Mouse (Mus musculus) limb, embryonic 15.5 days (tissue): ENCODE measurements at regions not wholly inside any gene's neighbourhood (a gene's known extent, or its start where the extent isn't known, plus 50 kb on each side); places are given as distances from the start of the nearest gene placed in this dataset.

Experiments used
- ATAC-seq: fragments of 200-750 bp; cut with Nextera tagmentation; 2 replicates; pipeline ENCODE4 v1.8.0; 2017; ENCODE audit warnings: low read depth, moderate TSS enrichment; ENCODE audit not compliant: insufficient number of reproducible peaks, low FRiP score, low TSS enrichment
- H3K27ac ChIP-seq: fragments of 300-500 bp; sonication (generic); 2 replicates; pipeline ENCODE4 v1.5.1; 2015; ENCODE audit warnings: moderate library complexity, mild to moderate bottlenecking, inconsistent platforms
- H3K27me3 ChIP-seq: fragments of 300-500 bp; sonication (generic); 2 replicates; pipeline ENCODE4 v1.6.1; 2015; ENCODE audit warnings: inconsistent platforms
- H3K36me3 ChIP-seq: fragments of 300-500 bp; sonication (generic); 2 replicates; pipeline ENCODE4 v1.6.1; 2015; ENCODE audit warnings: inconsistent platforms
- H3K4me1 ChIP-seq: fragments of 300-500 bp; sonication (generic); 2 replicates; pipeline ENCODE4 v1.6.1; 2015; ENCODE audit warnings: inconsistent platforms
- H3K4me2 ChIP-seq: fragments of 300-500 bp; sonication (generic); 2 replicates; pipeline ENCODE4 v1.6.1; 2015; ENCODE audit warnings: mild to moderate bottlenecking, inconsistent platforms
- H3K4me3 ChIP-seq: fragments of 300-500 bp; sonication (generic); 2 replicates; pipeline ENCODE4 v1.5.1; 2015; ENCODE audit warnings: mild to moderate bottlenecking, inconsistent platforms
- H3K9ac ChIP-seq: fragments of 300-500 bp; sonication (generic); 2 replicates; pipeline ENCODE4 v1.6.1; 2015; ENCODE audit warnings: inconsistent platforms
- H3K9me3 ChIP-seq: fragments of 300-500 bp; sonication (generic); 2 replicates; pipeline ENCODE4 v1.6.1; 2016; ENCODE audit warnings: inconsistent platforms
- WGBS: fragments of 180-500 bp; shearing (Covaris S2); methylation state at CpG from one replicate; pipeline ENCODE4 v1.1.7; 2015; 5-methylcytosine and 5-hydroxymethylcytosine counted together

DNA sequence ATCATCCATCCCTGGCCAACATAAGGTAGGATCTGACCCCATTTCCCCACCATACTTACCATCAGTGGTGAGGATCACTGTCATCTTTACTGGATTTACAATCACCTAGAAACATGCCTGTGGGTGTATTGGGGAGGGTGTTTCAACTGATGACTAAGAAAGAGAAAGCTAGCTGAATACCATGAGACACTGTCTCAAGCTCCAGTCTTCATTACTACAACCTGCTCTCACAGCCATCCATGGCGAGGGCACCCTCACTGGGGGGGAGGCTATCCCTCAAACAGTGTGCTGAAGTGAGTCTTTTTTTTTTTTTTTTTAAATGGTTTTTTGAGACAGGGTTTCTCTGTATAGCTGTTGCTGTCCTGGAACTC, 154.9 kb downstream of the Qrsl1 start:
- Histone ChIP-seq H3K9me3 (no peaks in the 10 kb centered on the region), H3K4me3 (no peak overlapping the region), H3K27ac (no peak overlapping the region), H3K27me3 (no peaks in the 10 kb centered on the region), H3K36me3 (no peaks in the 10 kb centered on the region), H3K4me2 (no peak overlapping the region), H3K4me1 (peaks cover 6% of the 10 kb centered on the region), H3K9ac (no peak overlapping the region)
- no peak for ATAC-seq
- WGBS = 90% methylated on average over 1 of the region's 1 CpGs

DNA sequence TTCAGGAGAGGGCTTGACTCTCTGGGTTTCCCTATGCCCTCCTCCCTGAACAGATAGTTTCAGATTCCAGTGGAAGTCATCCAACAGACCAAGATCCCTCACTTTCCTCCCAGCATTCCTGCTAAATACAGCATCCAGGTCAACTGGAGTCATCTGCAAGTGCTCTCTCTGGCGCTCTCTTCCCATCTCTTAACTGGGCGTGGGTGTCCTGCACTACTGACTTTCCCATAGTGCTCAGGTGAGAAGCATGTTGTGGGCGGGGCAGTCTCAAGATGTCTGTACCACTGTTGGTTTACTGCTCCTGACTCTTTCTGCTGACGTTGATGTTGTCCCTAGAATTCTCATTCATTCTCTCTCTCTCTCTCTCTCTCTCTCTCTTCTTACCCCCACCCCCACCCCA, 154.0 kb downstream of the Qrsl1 start:
- Histone ChIP-seq H3K9ac (no peak overlapping the region), H3K4me3 (no peak overlapping the region), H3K27ac (no peak overlapping the region), H3K4me2 (no peak overlapping the region), H3K9me3 (no peaks in the 10 kb centered on the region), H3K27me3 (no peaks in the 10 kb centered on the region), H3K36me3 (no peaks in the 10 kb centered on the region), H3K4me1 (peaks cover 4% of the 10 kb centered on the region)
- ATAC-seq = no peak
- 89% methylated on average over 4 of the region's 4 CpGs for WGBS

DNA sequence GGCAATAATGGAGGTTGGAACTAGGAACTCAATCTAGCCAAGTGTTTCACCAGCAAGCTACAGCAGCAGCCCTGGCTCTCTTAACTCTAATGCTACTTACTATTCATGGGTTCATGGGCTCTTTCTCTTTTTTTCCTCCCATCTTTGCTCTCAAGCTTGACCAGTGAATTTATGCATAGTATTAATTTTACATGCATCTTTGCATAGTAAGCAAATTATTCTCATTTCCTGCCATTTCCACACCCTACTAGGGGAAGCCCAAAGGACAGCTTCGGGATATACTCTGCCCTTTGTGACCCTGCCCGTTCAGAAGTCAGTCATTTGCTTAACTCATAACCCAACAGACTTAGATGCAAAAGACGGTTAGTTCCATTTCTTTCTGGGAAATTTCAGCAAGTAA, 153.2 kb downstream of the Qrsl1 start:
- no peak overlapping the region for H3K27ac ChIP-seq
- WGBS = 80% methylated on average over 3 of the region's 3 CpGs
- H3K27me3 ChIP-seq = no peaks in the 10 kb centered on the region
- no peaks in the 10 kb centered on the region for H3K4me1 ChIP-seq
- no peak overlapping the region for H3K9ac ChIP-seq
- no peak overlapping the region for H3K4me2 ChIP-seq
- H3K4me3 ChIP-seq = no peak overlapping the region
- no peaks in the 10 kb centered on the region for H3K9me3 ChIP-seq
- H3K36me3 ChIP-seq = no peaks in the 10 kb centered on the region
- ATAC-seq = no peak

DNA sequence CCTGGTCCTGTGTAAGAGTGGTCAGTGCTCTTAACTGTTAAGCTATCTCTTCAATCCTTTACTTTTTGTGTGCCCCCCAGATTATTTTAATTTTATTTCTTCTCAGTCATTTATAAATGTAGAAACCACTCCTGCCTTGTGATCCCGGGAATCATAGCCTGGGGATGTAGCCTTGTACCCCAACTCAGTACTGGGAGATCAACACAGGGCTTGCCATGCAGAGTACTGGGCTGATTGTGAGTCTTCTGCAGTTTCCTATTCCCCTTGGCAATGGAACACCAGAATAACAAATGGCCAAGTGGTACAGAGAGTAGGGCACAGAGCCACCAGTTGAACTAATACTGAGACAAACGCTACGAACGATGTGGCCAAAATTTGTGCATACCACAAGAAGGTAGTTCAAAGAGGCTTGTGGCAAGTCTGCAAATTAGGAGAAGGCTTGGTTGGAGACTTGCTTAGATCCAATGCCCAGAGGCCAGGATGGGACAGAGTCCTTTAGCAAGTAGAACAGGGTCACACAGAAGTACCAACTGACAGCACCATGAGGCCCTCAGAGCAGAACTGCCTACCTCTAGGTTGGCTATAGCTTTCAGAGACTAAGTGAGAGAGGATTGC, 151.9 kb downstream of the Qrsl1 start:
- Histone ChIP-seq H3K4me1 (no peaks in the 10 kb centered on the region), H3K4me2 (no peak overlapping the region), H3K4me3 (no peak overlapping the region), H3K9ac (no peak overlapping the region), H3K27ac (no peak overlapping the region), H3K9me3 (no peaks in the 10 kb centered on the region), H3K36me3 (no peaks in the 10 kb centered on the region), H3K27me3 (no peaks in the 10 kb centered on the region)
- 89% methylated on average over 4 of the region's 4 CpGs for WGBS
- no peak for ATAC-seq

DNA sequence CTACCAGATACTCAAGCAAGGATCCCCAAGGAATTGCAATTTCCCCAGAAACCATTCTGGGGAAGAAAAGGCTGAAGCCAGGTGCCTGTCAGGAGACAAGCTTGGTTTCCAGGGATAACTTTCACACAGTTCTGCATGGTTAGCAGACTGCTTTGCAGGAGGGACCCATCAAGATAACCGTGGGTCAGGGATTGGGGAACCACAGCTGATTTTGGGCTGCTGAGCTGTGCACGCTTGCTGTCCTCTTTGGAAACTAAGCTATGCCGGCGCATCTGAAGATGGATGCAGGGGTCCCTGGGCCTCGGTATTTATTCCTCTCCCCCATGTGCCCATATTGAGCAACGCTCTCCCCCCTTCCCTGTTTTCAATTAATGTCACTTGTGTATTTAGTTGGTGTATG, 151.1 kb downstream of the Qrsl1 start:
- no peak overlapping the region for H3K4me3 ChIP-seq
- H3K36me3 ChIP-seq = no peaks in the 10 kb centered on the region
- H3K4me2 ChIP-seq = no peak overlapping the region
- no peaks in the 10 kb centered on the region for H3K9me3 ChIP-seq
- no peak overlapping the region for H3K9ac ChIP-seq
- no peaks in the 10 kb centered on the region for H3K27me3 ChIP-seq
- WGBS = 64% methylated on average over 6 of the region's 6 CpGs
- H3K27ac ChIP-seq = no peak overlapping the region
- H3K4me1 ChIP-seq = no peaks in the 10 kb centered on the region
- ATAC-seq = no peak

DNA sequence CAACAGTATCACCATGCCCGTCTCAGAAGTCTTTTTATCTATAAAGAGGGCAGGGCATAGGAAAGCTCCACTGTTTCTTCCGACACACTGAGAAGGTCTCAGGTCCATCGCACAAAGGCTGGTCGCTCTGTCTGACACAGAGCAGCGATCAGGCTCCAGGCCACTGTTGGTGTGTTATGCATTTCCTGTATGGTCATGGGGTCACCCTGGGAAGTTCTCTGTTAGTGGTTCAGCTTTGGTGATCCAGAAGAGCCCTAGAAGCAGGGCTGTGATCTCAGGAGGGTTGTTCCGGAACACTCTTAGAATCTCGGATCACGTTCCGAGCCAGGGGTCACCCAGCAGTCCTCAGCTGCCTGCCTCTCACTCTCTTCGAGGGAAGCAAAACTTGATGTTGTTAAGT, 150.7 kb downstream of the Qrsl1 start:
- Histone ChIP-seq H3K27ac (no peak overlapping the region), H3K9ac (no peak overlapping the region), H3K27me3 (no peaks in the 10 kb centered on the region), H3K9me3 (no peaks in the 10 kb centered on the region), H3K4me3 (no peak overlapping the region), H3K4me1 (no peaks in the 10 kb centered on the region), H3K4me2 (no peak overlapping the region), H3K36me3 (no peaks in the 10 kb centered on the region)
- WGBS = 71% methylated on average over 10 of the region's 10 CpGs
- no peak for ATAC-seq

DNA sequence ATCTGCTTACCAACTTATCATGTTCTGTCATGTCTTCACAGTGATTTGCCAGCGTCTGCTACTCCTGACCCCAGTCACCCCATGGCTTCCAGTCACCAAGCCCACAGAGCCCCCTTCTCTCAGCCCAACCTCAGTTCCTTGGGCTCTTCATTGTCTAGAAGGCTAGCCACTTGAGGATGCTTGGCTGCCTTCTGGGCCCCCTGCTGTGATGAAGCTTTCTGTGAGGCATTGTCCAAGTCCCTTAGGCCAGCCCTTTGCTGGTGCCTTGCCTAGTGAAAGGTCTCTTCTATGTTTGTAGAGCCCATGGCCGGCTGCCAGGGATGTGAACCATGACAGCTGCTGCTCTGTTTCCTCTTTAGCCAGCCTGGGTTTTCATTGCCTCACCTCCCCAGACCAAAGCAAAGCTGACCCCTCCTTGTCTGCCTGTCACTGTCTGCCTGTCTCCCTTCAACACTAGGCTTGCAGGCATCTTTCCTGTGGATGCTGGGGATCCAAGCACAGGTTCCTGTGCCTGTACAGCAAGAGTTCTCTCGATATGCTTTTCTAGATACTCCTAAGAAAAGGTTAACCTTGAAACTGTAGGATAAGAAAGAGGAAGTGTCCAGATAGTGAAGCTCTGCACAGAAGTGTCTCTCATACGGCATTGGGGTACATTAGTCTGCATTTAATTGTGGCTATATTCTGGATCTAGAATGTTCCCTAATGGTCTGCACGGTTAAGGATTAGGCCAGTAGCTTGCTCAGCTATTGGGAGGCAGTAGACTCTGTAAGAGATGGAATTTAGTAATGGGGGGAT, 149.5 kb downstream of the Qrsl1 start:
- Histone ChIP-seq H3K27me3 (no peaks in the 10 kb centered on the region), H3K4me1 (no peaks in the 10 kb centered on the region), H3K9me3 (no peaks in the 10 kb centered on the region), H3K9ac (no peak overlapping the region), H3K4me3 (no peak overlapping the region), H3K27ac (no peak overlapping the region), H3K36me3 (no peaks in the 10 kb centered on the region), H3K4me2 (no peak overlapping the region)
- ATAC-seq = no peak
- WGBS = 79% methylated on average over 5 of the region's 5 CpGs

DNA sequence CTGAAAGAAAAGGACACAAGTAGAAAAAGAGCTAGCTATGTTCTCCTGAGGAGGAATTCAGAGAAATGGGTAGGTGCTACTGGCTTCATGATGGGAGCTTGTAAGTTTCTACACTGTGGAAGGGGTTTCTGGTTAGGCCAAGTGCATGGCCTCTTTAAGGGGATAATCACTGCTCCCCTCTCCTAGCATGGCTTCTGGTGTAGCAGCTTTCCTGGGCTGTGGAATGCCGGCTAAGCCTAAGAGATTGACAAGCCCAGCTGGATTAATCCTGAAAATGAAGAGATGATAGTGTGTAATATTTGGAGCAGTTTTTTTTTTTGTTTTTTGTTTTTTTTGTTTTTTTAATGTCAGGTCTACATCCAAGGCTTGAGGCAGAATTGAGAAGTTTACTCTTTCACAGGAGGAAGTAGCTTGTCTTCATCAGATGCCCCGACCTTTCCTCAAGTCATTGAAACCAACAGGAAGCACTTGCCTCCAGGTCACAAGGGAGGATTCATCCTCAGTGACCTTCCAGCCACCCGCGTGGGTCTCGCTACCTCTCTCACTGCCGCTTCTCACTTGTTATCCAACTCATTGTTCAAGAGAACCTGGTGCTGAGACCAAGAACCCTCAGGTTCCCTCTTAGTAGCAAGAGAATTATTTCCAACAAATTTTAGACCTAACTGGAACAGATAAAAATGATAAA, 144.5 kb downstream of the Qrsl1 start:
- no peak for ATAC-seq
- no peaks in the 10 kb centered on the region for H3K27me3 ChIP-seq
- 0 out of 2 replicates have a peak, but pooled peaks cover 3% of the 10 kb centered on the region for H3K4me1 ChIP-seq
- no peaks in the 10 kb centered on the region for H3K36me3 ChIP-seq
- H3K27ac ChIP-seq = no peak overlapping the region
- no peak overlapping the region for H3K9ac ChIP-seq
- no peak overlapping the region for H3K4me3 ChIP-seq
- H3K9me3 ChIP-seq = no peaks in the 10 kb centered on the region
- 70% methylated on average over 6 of the region's 6 CpGs for WGBS
- no peak overlapping the region for H3K4me2 ChIP-seq

DNA sequence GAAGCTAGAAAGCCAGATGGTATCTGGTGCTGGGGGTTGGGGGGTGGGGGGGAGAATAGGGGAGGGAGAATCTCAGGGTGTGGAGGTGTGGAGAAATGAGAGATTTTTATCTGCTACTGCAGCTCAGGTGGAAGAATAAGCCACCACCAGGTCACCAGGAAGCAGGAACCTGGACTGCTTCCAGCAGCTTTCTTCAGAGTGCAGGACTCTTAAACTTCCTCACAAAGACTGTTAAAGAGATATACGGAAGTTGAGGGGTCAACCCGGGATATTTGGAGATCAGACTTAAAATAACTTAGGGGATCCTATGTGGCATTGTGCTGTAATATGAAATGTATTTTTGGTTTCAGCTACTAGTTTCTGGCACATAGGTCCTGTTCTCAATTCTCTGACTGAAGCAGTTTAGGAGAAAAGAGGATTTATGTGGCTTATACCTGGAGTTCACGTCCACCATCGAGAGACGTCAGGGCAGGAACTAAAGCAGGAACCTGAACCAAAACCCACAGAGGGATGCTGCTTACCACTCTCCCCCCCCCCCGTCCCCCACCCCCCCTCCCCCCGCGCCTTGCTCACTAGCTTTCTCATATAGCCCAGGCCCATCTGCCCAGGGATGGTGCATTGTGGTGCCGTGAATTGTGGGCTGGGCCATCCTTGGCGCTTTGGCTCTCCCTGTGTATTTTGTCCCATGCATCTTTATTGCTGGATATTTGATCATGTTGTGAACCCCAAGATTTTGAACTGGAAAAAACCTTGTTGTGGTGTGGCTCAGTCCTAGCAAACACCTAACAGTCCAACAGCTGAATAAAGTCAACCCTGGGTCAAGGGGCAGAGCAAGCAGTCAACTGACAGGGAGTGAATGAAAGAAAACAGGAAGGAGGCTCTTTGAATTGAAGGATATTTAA, 143.2 kb downstream of the Qrsl1 start:
- no peaks in the 10 kb centered on the region for H3K27me3 ChIP-seq
- ATAC-seq = no peak
- no peaks in the 10 kb centered on the region for H3K9me3 ChIP-seq
- no peak overlapping the region for H3K4me3 ChIP-seq
- no peak overlapping the region for H3K27ac ChIP-seq
- no peaks in the 10 kb centered on the region for H3K36me3 ChIP-seq
- WGBS = 75% methylated on average over 8 of the region's 10 CpGs
- H3K4me1 ChIP-seq = 0 out of 2 replicates have a peak, but pooled peaks cover 3% of the 10 kb centered on the region
- no peak overlapping the region for H3K4me2 ChIP-seq
- no peak overlapping the region for H3K9ac ChIP-seq

DNA sequence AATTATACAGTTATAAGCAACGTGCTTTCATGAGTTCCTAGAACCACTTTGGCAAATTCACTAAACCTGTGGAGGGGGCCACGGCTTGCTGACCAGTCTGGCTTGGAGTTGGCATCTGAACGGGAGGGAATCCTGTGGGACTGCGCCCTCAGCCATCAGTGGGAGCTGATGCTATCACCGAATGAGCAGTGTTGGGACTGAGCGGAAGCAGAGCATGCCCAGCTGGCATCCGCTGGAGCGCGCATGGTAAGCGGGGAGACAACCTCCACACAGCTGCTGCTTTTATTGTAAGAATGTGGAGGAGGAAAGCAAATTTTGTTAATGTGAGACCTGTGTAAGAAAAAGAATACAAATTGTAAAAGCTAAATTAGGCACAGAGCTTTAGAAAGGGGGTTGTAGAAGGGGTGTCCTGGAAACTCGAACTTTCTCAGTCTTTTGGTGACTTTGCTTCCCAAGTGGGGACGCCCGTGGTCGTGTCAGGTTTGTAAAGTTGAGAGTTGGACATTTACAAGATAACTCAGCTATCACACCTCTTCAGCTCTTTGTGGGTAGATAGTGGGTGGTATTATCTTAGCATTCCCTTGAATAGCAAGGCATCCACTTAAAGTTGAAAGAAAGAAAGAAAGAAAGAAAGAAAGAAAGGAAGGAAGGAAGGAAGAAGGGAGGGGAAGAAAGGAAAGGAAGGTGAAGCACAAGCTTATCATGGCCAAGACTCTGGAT, 142.2 kb downstream of the Qrsl1 start:
- H3K27ac ChIP-seq = no peak overlapping the region

DNA sequence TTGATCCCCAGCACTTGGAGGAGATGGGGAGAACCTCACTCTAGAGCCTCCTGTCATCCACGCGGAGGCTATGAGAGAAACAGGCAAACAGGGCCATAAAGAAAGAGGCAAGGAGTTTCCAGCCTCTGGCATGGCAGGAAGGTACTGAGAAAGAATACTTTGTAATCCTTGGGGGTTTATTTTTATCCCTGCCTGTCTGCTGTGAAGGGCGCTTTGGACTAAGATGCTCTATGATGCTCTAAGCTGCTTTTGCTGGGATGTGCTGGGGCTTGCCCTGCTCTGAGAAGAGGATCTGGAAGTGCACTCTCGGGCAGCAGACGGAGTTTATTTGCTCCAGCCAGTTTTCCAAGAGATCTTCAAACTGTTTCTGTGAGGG, 141.7 kb downstream of the Qrsl1 start:
- no peaks in the 10 kb centered on the region for H3K36me3 ChIP-seq
- H3K9ac ChIP-seq = no peak overlapping the region
- ATAC-seq = no peak
- 68% methylated on average over 5 of the region's 5 CpGs for WGBS
- H3K4me3 ChIP-seq = no peak overlapping the region
- no peak overlapping the region for H3K4me2 ChIP-seq
- no peak overlapping the region for H3K27ac ChIP-seq
- no peaks in the 10 kb centered on the region for H3K27me3 ChIP-seq
- 0 out of 2 replicates have a peak, but pooled peaks cover 3% of the 10 kb centered on the region for H3K4me1 ChIP-seq
- peaks cover 3% of the 10 kb centered on the region; the same call in 1 of the 2 replicates for H3K9me3 ChIP-seq

More for the DNA sequence above, 142.2 kb downstream of the Qrsl1 start:
- Histone ChIP-seq H3K36me3 (no peaks in the 10 kb centered on the region), H3K4me1 (0 out of 2 replicates have a peak, but pooled peaks cover 3% of the 10 kb centered on the region), H3K4me3 (no peak overlapping the region), H3K9ac (no peak overlapping the region), H3K9me3 (peaks cover 3% of the 10 kb centered on the region; the same call in 1 of the 2 replicates), H3K4me2 (no peak overlapping the region), H3K27me3 (no peaks in the 10 kb centered on the region)
- no peak for ATAC-seq
- 68% methylated on average over 14 of the region's 14 CpGs for WGBS
